Mouse (Mus musculus) urinary bladder, adult 18-20 months (tissue): Measurements from ENCODE around the gene Dleu7.
A peak's percentile ranks its signal among the peaks of the same experiment; 100 is the strongest.

ENCODE experiments used
- DNase-seq, 2 experiments: peaks; one replicate each; pipeline ENCODE4 v3.0.0; 2022; ENCODE audit warnings: low spot score in 2 of 2, mixed read lengths in 2 of 2

Dleu7 gene

DNA sequence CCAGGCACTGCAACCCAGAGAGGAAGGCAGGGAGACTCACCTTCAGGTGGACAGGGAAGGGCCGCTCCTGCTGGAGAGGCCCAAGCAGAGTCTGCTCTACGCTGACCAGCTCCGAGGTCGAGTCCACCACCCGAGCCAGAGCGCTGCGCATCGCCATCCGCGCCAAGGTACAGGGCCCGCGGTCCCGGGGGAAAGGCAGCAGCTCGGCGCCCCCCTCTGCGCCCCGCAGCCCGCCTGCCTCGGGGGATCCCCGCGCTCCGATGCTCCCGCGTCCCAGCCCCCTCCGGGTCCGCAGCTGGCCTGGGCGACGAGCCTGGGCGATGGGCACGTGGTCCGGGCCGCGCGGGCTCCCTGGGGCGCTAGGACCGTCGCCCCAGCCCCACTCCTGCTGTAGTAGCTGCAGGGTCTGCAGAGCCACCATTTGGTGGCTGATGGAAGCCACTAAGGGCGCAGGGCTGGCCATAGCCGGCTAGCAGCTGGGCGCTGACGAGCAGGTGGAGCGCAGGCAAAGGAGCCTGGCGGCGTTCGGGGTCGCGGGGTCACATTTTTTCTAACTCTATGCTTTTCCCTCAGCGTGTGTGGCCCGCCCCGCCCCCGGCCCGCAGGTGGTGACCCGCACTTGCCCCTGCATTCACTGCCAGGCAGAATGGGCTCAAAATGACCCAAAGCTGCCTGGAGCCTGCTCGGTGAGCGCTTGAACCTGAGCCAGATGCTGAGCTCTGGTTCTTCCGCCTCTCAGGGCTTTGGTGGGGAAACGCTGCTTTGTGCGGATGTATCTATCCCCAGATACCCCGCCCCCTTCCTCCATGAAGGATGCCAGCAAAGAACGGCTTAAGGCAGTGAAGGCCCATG is at the start of gene Dleu7, which contains the start of gene Rnaseh2b:
Gene Dleu7 (minus strand): TSS at position 560 of the 852 bp plus-strand sequence.
Gene Rnaseh2b (plus strand): TSS at position 102 of the 852 bp plus-strand sequence.
- no peak for DNase-seq

DNA sequence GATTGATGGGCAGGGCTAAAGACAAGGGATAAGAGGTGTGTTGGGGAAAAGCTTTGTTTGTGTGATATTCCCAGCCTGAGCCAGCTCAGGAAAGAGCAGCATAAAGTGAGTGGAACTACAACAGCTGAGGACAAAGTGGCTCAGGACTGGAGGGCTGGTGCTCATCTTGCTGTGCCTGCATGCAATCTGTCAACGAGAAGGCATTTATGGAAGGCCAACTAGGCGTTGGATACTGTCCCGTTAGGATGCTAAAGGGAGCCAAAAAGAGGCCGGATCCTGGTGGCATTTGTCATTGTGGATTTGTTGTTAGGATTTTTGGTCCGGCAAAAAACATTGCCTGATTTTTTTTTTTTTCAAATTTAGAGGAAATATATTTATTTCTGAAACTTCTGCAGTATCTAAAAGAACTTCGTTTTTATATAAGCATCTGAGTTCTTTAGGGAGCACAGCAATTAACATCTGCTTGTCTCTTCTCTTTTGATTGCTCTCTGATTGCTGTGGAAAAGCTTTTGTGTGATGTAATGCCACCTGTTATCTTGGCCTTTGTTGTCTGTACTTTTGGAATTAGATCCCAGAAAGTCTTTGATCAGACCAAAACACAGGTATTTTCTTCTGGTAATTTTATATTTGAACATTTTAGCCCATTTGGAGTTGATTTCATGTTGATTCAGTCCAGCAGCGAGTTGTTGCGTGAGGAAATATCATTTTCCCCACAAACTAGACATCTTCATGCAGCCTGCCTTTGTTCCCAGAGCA is 49.2 kb upstream of the Dleu7 start:
- DNase-seq: no peak

DNA sequence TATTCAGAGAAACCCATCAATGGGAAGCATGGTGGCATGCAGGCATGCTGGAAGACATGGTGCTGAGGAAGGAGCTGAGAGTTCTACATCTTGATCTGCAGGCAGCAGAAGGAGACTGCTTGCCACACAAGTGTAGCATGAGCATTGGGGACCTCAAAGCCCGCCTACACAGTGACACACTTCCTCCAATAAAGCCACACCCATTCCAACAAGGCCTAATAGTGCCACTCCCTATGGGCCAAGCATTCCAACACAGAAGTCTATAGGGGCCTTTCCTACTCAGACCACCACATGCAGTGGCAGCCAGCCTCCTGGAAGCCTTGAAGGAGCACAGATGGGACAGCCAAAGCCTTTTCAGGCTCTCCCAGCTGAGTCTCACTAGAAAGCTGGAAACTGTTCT is 46.3 kb upstream of the Dleu7 start:
- DNase-seq: no peak

DNA sequence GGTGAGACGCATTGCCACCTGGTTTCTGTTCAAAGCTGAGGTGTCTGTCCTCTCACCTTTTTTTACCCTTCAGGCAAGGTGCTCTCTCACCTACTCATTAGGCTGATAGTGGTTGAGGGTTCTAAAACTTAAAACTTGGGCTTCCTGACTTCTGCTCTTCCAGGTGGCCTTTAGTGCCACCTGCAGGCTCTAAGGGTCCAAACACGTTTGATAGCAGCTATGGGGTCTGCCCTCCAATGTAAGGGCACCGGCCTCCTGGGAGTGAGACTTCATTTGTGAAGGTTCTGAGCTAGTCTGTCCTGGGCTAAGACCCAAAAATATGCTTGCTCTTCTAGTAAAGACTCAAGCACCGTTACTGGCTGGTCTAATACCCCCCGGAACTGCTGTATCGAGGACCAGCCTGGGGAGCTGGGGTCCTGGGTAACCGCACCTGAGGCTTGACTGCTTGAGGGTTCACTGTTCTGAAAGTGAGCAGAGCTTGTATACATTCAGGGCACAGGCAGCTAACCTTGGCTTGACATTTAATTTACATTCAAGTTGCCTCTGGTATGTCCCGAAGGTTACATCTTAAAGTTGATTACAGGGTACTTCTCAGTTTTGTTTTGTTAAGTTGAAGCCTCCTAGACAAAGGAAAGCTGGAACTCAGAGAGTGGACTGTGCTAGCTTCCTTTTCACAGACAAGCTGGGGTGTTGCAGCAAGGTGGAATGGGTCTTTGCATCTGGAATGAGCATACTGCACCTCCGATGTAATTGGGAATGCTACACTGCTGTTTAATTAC is 41.3 kb upstream of the Dleu7 start:
- no peak for DNase-seq

DNA sequence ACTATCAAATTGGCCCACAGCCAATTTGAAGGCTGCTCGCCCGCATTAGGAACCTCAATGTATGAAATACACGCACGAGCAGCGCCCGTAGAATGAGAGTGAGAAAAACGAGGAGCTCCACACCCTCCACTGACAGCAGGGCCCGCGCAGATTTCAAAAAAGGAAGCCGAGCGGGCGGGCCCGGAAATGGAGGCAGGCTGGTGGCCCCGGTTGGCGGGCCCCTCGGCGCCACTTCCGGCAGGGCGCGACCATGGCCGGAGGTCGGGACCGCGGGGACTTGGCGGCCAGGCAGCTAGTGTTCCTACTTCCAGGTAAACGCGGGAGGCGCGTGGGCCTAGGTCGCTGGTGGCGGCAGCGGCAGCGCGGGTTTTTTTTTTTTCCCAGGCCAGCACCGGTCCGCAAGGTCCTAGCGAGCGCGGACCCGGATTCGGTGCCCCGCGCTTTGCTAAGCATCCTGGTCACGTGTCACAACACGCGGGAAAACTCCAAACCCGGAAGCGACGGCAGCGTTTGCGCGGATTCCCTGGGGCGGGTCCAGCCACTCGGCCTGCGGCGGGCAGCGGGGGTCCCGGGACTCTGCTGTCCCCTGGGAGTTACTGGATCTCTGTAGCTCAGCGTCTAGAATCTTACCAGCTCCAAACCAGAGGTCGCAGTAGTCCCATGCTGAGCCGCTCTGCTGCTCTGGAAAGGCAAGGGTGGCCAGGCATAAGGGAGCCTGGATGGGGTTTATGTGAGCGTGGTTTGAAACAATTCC is 39.2 kb upstream of the Dleu7 start:
- DNase-seq: peak; percentile 78 to 85

DNA sequence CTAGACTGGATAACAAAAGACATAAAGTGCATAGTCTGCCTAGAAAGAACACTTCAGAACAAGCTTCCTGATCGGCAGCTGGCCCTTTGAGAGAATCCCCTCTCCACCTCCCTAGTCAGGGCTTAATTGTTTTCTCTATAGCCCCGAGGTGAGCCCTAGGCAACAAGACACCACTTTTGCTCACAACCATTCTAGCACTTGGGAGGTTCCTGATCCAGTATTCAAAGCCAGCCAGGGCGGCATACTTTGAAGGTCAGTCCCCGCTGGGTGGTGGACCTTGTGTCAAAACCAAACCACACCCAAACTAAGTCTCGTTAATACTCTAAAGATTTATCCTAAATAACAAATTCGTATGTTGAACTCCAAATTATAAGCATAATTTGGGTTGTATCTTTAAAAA is 38.6 kb upstream of the Dleu7 start:
- DNase-seq: no peak

DNA sequence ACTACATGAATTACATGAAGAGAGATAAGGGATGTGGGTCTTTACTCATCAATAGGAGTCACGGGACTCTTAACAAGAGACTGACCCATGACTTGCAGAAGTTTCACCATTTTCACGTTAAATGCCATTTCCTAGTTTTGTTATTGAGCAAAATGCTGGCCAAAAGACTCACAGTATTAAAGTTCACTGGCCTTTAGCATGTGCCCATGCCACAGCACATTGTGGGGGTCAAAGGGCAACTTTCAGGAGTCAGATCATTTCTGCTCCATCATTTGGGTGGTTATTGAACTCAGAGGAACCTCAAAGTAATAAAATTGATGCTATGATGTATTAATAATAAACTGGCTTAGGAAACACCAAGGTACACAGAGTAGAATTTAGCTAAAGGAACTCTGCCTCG is 36.8 kb upstream of the Dleu7 start:
- DNase-seq: no peak

DNA sequence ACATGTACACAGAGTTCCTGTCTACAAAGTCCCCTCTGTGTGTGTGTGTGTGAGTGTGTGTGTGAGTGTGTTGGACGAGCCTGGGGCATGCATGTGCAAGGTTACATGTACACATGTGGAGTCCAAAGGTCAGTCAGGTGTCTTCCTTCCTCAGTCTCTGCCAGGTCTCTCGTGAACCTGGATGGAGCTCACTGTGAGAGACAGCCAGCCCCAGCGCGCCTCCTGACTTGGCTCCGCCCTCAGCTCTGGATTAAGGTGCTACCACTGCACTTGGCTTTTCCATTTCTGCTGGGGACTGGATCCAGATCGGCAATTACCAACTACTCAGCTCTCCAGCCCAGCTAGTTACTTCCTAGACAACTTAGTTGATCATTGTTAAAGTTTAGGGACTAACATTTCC is 35.8 kb upstream of the Dleu7 start:
- DNase-seq: no peak

DNA sequence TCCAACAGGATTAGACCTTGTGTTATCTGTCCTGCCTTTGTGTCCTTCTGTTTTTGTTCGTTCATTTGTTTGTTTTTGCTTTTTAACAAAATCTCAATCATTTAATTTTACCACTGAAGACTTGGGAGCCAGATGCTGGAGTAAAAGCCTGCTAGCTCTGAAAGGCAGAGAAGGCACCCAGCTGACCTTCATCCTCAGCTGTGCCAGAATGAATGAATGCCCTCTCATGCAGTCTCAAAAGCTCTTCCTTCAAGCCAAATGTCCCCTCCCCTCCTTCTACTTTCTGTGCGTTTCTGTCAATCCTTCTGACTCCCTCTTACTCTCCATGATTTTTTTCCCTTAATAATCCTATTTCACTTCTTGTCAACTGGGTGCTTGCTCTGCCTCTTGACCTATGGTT is 34.3 kb upstream of the Dleu7 start:
- no peak for DNase-seq

DNA sequence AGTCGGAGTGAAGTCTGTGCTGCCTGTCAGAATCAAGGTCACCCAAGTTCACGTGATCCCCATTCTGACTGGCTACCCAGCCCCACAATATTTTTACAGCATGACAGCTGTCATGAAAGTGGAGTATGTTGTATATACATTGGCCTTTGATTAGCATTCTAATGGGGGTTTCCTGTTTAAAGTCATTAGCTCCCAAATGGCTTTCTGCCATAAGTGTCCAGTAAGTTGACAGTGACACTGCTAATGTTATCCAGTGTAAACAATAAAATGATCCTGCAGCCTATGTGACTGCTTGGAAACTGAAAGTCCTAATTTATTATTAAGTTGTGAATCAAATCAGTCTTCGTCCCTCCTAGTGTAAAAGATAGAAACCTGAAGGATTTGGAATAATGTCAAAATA is 33.2 kb upstream of the Dleu7 start:
- DNase-seq: no peak

DNA sequence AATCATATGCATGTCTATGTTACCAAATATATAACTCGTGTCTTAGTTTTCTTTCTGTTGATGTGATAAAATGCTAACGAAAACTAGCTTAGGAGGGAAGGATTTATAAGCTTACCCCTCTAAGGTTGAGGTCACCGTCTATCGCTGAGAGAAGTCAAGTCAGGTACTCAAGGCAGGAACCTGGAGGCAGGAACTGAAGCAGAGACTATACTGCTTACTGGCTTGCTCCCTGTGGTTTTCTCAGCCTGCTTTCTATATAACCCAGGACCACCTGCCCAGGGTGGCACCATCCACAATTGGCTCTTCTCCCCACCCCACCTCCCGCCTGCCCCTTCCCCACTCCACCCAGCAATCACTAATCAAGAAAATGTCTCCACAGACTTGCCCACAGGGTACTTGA is 32.1 kb upstream of the Dleu7 start:
- DNase-seq: no peak

DNA sequence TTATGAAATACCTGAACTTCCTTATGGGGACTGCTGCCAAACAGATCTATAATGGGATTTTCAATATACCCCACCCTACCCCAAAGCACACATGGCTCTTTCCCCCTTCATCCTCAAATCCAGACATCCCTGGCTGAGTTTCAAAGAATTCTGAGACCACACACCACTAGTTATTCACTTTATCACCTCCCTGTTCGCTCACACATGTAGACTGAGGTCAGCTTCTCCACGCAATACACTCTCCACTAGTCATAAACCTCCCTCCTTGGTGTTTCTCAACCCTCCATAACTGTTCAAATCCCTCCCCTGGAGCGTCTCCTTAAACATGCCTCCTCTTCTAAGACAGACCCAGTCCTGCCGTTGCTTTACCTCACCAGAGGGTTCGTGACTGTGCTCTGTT is 30.6 kb upstream of the Dleu7 start:
- DNase-seq: no peak

DNA sequence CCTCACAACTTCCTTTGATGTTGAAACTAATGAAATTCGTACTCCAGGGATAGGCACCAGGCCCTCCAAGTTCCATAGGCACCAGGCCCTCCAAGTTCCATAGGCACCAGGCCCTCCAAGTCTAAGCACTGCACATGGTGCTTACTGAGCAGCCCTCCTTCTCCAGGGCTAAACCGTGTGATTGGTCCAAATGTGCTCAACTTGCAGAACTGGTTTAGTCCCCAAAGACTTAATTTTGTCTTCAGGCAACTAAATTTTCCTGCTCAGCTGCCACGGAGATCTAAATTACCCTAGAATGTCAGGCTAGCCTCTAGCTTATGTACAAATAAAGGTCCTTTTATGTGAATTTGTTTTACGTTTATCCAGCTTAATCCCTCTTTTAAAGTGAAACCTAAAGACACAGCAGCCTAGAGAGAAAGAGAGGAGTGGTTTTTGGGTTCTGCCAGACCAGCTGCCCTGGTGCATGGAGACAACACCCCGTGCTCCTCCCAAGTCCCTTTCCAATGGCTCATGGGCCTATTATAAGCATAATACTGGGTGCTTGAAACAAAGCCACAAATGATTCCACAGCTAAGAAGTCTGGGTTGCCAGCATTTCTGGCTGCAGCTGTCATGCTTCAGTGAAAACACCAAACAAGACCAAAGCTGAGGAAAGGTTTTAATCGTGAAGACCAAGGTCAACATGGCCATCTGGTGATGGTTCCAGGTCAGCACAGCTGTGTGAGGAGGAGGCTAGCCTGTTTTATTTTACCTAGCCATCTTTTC is 29.9 kb upstream of the Dleu7 start:
- DNase-seq: no peak

DNA sequence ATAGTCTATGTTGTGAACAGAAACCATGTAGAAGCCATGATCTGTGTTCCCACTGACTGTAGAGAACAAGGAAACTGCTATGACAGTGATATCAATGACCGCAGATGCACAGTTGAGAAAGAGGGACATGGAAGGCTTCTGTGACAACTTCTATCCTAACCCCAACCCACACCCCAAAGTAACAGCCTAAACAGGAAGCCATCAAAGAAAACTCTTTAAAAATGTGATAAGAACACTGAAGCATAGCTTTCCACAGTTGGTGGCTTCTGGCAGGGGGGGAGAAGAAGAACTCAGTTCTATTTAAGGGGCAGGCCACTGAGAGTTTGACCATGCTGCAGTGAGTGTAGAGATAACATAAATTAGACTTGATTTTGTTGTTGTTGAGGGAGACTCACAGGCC is 18.8 kb upstream of the Dleu7 start:
- DNase-seq: no peak

DNA sequence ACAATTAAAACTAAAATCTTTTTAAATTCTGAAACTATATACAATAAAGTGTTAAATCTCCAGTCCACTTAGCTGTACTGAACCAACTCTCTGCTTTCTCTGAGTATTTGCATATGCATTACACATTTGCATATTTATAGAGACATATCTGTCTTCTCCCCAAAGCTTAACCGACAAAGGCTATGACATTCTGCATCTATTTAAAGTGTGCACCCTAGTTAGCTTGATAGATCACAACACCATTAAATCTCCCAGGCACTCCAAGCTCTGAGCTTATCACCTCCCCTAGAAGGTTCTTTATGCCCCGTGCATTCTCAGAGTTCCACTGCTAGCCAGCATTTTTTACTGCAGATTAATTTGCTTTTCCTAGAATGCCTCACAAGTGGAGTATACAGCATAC is 16.2 kb upstream of the Dleu7 start:
- no peak for DNase-seq

DNA sequence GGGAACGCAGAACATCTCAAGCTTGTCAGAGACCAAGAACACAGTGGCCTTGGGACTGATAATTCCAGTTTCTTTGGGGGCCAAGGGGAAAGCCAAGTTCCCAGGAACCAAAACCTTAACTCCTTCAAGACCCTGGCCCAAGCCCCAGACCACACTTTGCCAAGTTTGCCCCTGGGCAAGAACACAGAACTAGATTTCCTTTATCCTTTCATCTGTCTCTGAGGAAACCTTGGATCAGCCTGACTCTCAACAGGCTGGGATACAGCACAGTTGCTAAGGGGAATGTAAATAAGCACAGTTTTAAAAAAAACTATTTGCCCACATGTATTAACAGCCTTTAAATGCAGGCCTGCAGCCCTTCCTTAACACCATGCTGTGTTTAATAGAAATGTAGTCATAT is 14.7 kb upstream of the Dleu7 start:
- no peak for DNase-seq

DNA sequence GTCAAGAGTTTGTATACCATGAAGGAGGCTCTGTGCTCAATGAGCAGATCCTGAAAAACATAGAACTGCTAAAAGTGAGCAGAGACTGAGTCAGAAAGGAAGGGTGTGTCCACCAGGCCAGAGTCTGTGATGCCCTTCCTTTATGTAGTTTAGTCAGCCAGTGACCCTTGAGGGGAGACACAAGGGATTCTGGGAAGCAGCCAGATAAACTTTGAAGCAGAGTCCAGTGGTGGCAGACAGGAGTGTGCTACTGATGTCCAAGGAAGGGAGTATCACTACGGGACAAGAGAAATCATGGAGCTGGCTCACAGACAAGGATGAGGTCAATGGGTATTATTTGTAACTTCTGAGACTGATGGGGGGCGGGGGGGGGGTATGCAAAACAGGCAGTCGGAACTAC is 7.2 kb upstream of the Dleu7 start:
- no peak for DNase-seq

DNA sequence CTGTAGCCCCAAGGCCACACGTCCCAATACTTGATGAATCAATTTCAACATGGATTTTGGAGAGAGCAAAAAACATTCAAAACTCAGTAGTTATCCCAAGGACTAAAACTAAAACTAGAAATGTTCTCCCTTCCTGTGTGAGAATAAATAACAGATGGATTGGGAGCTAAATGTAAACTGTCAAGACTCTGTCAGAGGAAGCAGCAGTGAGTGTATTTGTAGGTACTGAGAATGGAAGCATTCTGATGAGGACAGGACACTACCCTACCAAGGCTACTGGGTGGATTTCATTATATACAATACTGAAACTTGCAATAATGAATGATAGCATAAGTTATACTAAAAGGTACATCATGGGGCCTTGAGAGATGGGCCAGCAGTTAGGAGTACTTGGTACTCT is 6.0 kb upstream of the Dleu7 start:
- no peak for DNase-seq

DNA sequence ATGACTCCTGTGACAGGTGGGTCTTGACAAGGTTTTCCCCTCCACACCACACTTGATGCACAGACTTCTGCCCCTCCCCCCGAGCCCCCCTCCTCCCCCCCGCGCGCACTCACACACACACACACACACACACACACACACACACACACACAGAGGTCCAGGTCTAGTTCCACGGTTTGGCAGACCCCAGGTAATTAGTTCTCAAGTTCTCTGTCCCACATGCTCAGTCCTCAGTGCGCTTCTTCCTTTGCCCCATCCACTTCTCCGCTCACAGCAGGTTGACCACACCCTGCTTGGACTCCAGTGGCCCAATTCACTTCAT is 720 bp downstream of the Dleu7 start:
- DNase-seq: no peak

DNA sequence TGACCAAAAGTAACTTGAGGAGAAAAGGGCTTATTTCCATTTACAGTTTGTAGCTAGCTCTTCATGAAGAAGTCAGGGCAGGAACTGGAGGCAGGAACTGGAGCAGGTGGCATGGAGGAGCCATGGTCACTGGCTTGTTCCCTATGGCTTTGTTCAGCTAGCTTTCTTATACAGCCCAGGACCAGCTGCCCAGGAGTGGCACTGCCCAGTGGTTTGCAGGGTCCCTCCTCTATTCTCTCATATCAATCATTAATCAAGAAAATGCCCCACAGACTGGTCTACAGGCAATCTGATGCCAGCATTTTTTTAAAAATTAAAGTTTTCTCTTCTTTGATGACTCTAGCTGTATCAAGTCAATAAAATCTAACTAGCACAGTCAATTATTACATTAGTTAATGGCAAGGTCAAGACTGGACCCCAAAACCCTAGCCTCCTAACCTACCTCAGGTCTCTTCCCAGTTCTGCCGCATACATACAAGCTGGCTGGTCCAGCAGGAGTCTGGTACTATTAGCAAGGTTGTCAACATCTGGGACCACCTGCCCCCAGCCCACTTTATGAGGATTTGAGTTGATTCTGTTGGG is 1.4 kb downstream of the Dleu7 start:
- DNase-seq: no peak

DNA sequence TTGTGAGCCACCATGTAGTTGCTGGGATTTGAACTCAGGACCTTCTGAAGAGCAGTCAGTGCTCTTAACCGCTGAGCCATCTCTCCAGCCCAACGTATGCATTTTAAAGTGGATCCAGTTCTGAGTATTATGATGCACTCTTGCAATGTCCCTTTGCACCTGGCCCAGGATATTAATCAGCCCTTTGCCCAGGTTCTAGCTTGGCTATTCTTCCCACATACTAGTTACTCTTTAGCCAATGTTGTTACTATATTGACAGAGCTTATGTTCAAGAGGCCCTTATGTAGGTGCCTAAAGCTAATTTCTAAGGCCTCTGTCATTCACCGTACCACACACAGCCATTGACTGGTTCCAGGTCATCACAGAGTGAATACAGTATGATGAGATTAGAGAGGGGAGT is 4.1 kb downstream of the Dleu7 start:
- DNase-seq: no peak
